Mouse (Mus musculus): Measurements from ENCODE around the gene Urod. TPM values are rescaled to one million over a fixed set of nuclear protein-coding genes. Genes with fewer than 3 reads are reported as not detected.

Gene Urod
- polyA plus RNA-seq, 2 experiments, result 441 to 567 TPM

- WGBS (ENCODE audit: insufficient replicate concordance), result 57% methylated on average over 2 of the region's 2 CpGs
- Histone ChIP-seq H3K36me3 (replicated peaks; ENCODE audit: control insufficient read depth, insufficient read depth, low read depth) (no peaks in the 10 kb centered on the region), H3K27me3 (ENCODE audit: control insufficient read depth, insufficient read depth, low read length) (no peaks in the 10 kb centered on the region; the same call in 1 of the 2 replicates), H3K4me2 (ENCODE audit: low read depth) (no peak overlapping the region), H3K9ac (replicated peaks) (no peak overlapping the region), H3K9me3 (ENCODE audit: control insufficient read depth, low read length) (no peaks in the 10 kb centered on the region), H3K4me1 (replicated peaks; ENCODE audit: control insufficient read depth in 2 of 2, insufficient read depth in 2 of 2, low read length in 1 of 2) (no peaks in the 10 kb centered on the region), H3K27ac (no peak overlapping the region), H3K4me3 (ENCODE audit: insufficient read depth in 1 of 2, low read depth in 2 of 2, low read length in 2 of 2) (no peak overlapping the region)
- ATAC-seq (ENCODE audit: insufficient read depth) (no peak), DNase-seq (ENCODE audit: low read depth in 3 of 3, low spot score in 3 of 3) (no peak)
- TF ChIP-seq CTCF (IDR thresholded peaks at IDR 0.05; ENCODE audit: low read depth) (no peak), EP300 (IDR thresholded peaks at IDR 0.05; ENCODE audit: low read depth) (no peak)
Measured at GRCm38 (mm10) chr4:116942695-116943094, 51.5 kb downstream of the Urod start.

Other genes with a start within 250 kb of the Urod start
- 13.7 and 14.7 TPM in 2 replicates for gene Toe1, start 186.8 kb downstream of the Urod start, polyA plus RNA-seq (2012; rRNA removed)
- 14.2 and 15.0 TPM in 2 replicates for gene Toe1, start 186.8 kb downstream of the Urod start, polyA plus RNA-seq (2014; fragmentation: Nextera tagmentation; extraction: Ambion mirVana)
- 2.7 and 3.5 TPM in 2 replicates for gene Mutyh, start 186.7 kb downstream of the Urod start, polyA plus RNA-seq (2012; rRNA removed)
- gene Mutyh, start 186.7 kb downstream of the Urod start, polyA plus RNA-seq (2014; fragmentation: Nextera tagmentation; extraction: Ambion mirVana), result 1.7 and 2.1 TPM in 2 replicates
- gene Hpdl, start 172.7 kb downstream of the Urod start, polyA plus RNA-seq (2012; rRNA removed), result 0.15 and 0.19 TPM in 2 replicates
- 0.13 and 0.19 TPM in 2 replicates for gene Hpdl, start 172.7 kb downstream of the Urod start, polyA plus RNA-seq (2014; fragmentation: Nextera tagmentation; extraction: Ambion mirVana)
- 0.06 and 0.10 TPM in 2 replicates for gene Zswim5, start 117.0 kb downstream of the Urod start, polyA plus RNA-seq (2012; rRNA removed)
- 0.03 and 0.04 TPM in 2 replicates for gene Zswim5, start 117.0 kb downstream of the Urod start, polyA plus RNA-seq (2014; fragmentation: Nextera tagmentation; extraction: Ambion mirVana)
- gene Hectd3, start 904 bp upstream of the Urod start, polyA plus RNA-seq (2012; rRNA removed), result 8.0 and 8.9 TPM in 2 replicates
- gene Hectd3, start 904 bp upstream of the Urod start, polyA plus RNA-seq (2014; fragmentation: Nextera tagmentation; extraction: Ambion mirVana), result 4.9 and 5.7 TPM in 2 replicates
- 12.3 and 17.3 TPM in 2 replicates for gene Eif2b3, start 25.0 kb upstream of the Urod start, polyA plus RNA-seq (2012; rRNA removed)
- 32.7 and 34.3 TPM in 2 replicates for gene Eif2b3, start 25.0 kb upstream of the Urod start, polyA plus RNA-seq (2014; fragmentation: Nextera tagmentation; extraction: Ambion mirVana)
- 0.61 and 0.84 TPM in 2 replicates for gene Ptch2, start 101.7 kb upstream of the Urod start, polyA plus RNA-seq (2012; rRNA removed)
- gene Ptch2, start 101.7 kb upstream of the Urod start, polyA plus RNA-seq (2014; fragmentation: Nextera tagmentation; extraction: Ambion mirVana), result 0.52 and 0.55 TPM in 2 replicates
- gene Btbd19, start 131.3 kb upstream of the Urod start, polyA plus RNA-seq (2012; rRNA removed), result 2.7 and 2.9 TPM in 2 replicates
- 2.3 and 2.5 TPM in 2 replicates for gene Btbd19, start 131.3 kb upstream of the Urod start, polyA plus RNA-seq (2014; fragmentation: Nextera tagmentation; extraction: Ambion mirVana)
- gene Tctex1d4, start 132.4 kb upstream of the Urod start, polyA plus RNA-seq (2012; rRNA removed), result not detected in 2 replicates
- gene Tctex1d4, start 132.4 kb upstream of the Urod start, polyA plus RNA-seq (2014; fragmentation: Nextera tagmentation; extraction: Ambion mirVana), result not detected in 2 replicates
- gene Plk3, start 139.6 kb upstream of the Urod start, polyA plus RNA-seq (2012; rRNA removed), result 1.7 and 2.0 TPM in 2 replicates
- 1.1 TPM in 2 replicates for gene Plk3, start 139.6 kb upstream of the Urod start, polyA plus RNA-seq (2014; fragmentation: Nextera tagmentation; extraction: Ambion mirVana)
- 908 and 935 TPM in 2 replicates for gene Rps8, start 161.8 kb upstream of the Urod start, polyA plus RNA-seq (2012; rRNA removed)
- 901 and 915 TPM in 2 replicates for gene Rps8, start 161.8 kb upstream of the Urod start, polyA plus RNA-seq (2014; fragmentation: Nextera tagmentation; extraction: Ambion mirVana)
- gene Kif2c, start 188.2 kb upstream of the Urod start, polyA plus RNA-seq (2012; rRNA removed), result 13.2 and 19.4 TPM in 2 replicates
- 30.1 and 31.3 TPM in 2 replicates for gene Kif2c, start 188.2 kb upstream of the Urod start, polyA plus RNA-seq (2014; fragmentation: Nextera tagmentation; extraction: Ambion mirVana)

Data from liver, embryonic 14.5 days (tissue).